Mouse (Mus musculus) spleen, adult 2 months (tissue): ENCODE data around the gene Lfng.

Source experiments
- CTCF ChIP-seq: fragments of 200-500 bp; IDR thresholded peaks from 2 replicates; pipeline ENCODE4 v1.5.1; 2011; ENCODE audit warnings: mild to moderate bottlenecking, inconsistent platforms; ENCODE audit not compliant: insufficient read depth, insufficient read length, insufficient replicate concordance; ENCODE audit errors: extremely low read depth
- POLR2A ChIP-seq: fragments of 200-500 bp; IDR thresholded peaks from 2 replicates; pipeline ENCODE4 v1.6.1; 2011; ENCODE audit warnings: low read depth, low read length, inconsistent platforms

DNA sequence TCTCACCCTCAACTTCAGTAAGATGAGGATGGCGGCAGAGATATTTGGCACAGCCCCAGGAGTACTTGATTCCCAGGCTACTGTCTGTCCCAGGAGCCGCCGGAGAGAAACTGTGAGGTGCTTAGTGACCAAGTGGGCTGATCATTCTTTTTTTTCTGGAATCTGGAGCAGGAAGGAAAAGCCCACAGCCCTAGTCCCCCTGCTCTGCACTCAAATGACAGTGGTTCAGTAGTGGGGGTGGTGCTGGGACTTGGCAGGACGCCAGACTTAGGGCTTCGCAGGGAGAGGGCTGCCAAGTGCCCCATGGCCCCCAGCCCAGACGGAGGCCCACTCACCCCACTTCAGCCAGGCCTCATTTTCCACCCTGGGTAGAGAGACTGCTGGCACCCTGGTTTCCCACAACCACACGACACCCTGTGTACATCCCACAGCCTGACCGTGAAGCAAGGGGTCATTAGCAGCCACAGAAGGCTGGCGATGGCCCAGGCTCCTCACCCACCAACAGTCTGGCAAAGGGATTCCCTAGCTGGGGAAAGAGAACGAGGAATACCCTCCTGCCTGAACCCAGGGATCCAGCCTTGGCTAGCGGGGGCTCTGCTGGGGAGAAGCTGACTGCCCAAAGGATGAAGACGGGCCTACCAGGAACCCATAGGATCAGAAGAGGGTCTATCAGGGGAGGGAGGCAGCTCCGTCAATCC is 40.9 kb downstream of the Lfng start:
- TF ChIP-seq CTCF (no peak), POLR2A (no peak)
